Mouse (Mus musculus): ENCODE results near the gene Zfp672. TPM values are rescaled to one million over a fixed set of nuclear protein-coding genes. Genes with fewer than 3 reads are reported as not detected.

The Zfp672 gene
- polyA plus RNA-seq, 1 experiment from 2014 or later: 28.9 TPM

DNA sequence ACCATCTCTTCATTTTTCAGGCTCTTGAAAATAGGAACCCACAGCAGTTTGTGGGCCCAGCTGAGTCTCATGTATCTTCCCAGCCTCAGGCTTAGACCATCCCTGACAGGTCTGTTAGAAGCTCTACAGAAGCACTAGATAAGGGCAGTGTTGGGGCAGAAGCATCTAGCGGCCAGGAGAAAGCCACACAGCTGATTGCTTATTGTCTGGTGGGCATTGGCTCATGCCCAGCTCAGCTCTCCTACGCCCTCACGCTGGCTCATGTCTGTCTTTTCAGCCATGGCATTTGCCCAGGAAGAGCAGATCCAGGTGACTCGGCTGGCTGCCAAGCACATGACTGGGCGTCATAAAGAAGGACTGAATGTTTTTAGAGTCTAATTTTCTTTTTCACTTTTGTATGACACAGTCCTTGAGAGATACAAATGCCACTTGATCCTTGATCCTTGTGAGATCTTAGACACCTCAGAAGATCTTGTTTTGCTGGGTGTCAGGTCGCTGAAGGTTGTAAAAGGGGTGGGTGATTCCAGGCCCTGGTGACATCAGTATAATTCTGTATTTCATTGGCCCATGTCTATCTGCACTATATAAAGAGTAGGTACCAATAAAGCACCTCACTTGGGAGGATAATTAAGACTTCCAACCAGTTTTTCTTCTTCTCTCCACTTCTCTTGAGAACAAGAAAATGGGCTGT, 27.9 kb upstream of the Zfp672 start:
- Histone ChIP-seq H3K4me2 (replicated peaks; ENCODE audit: low read depth, low read length) (no peak overlapping the region), H3K4me3 (ENCODE audit: low read depth, low read length) (no peak overlapping the region), H3K4me1 (replicated peaks; ENCODE audit: control insufficient read depth, insufficient read depth, low read length) (no peaks in the 10 kb centered on the region), H3K27ac (ENCODE audit: low read depth, low read length) (no peak overlapping the region), H3K27me3 (ENCODE audit: control insufficient read depth, insufficient read depth, low read length) (no peaks in the 10 kb centered on the region), H3K9me3 (ENCODE audit: control insufficient read depth, low read length) (no peaks in the 10 kb centered on the region), H3K9ac (ENCODE audit: low read depth, low read length) (no peak overlapping the region), H3K36me3 (ENCODE audit: control insufficient read depth, insufficient read depth, low read length) (no peaks in the 10 kb centered on the region)
- no peak for ATAC-seq (ENCODE audit: low FRiP score)
- 89% methylated on average over 6 of the region's 6 CpGs for WGBS
- no peak for DNase-seq (ENCODE audit: low spot score)

DNA sequence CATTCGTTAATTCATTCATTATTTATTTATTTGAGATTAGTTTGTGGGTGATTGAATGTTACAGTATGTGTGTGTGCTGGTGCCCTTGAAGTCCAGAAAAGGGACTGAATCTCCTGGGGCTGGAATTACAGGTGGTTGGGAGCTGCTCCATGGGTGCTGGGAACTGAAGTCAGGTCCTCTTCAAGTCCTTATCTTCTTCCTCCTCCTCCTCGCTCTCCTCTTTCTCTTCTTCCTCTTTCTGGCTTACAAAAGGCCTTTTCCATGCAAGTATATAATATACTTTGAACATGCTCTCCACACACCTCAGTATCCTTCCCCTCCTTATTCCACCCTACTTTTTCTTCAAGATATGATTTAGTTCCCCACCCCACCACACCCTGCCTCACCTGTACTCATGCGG, 26.9 kb upstream of the Zfp672 start:
- H3K9ac ChIP-seq (ENCODE audit: low read depth, low read length): no peak overlapping the region
- no peak for DNase-seq (ENCODE audit: low spot score)

DNA sequence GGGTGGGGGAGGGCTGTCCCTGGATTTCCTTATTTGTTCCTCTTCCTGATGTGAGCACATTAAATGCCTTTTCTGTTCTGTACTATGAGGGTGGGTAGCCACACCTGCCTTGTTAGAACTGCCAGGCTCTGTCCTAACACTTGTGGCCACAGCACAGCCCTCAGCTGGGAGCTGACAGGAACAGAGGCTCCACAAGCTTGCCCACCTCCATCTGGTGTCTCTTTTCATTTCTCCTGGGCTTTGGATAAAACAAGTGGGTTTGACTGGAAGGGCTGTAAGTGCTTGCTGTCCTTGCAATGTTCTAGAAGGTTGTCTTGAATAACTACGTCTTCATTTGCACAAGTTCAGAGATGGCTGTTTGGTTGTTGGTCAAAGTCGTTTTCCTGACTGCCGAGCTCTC, 24.8 kb upstream of the Zfp672 start:
- 85% methylated on average over 3 of the region's 3 CpGs for WGBS

More for the DNA sequence above, 26.9 kb upstream of the Zfp672 start:
- no peaks in the 10 kb centered on the region for H3K4me1 ChIP-seq (replicated peaks; ENCODE audit: control insufficient read depth, insufficient read depth, low read length)
- no peaks in the 10 kb centered on the region for H3K27me3 ChIP-seq (ENCODE audit: control insufficient read depth, insufficient read depth, low read length)
- H3K9me3 ChIP-seq (ENCODE audit: control insufficient read depth, low read length): no peaks in the 10 kb centered on the region
- no peaks in the 10 kb centered on the region for H3K36me3 ChIP-seq (ENCODE audit: control insufficient read depth, insufficient read depth, low read length)
- no peak for ATAC-seq (ENCODE audit: low FRiP score)
- 91% methylated on average over 3 of the region's 3 CpGs for WGBS
- H3K4me2 ChIP-seq (replicated peaks; ENCODE audit: low read depth, low read length): no peak overlapping the region
- no peak overlapping the region for H3K4me3 ChIP-seq (ENCODE audit: low read depth, low read length)
- H3K27ac ChIP-seq (ENCODE audit: low read depth, low read length): no peak overlapping the region

DNA sequence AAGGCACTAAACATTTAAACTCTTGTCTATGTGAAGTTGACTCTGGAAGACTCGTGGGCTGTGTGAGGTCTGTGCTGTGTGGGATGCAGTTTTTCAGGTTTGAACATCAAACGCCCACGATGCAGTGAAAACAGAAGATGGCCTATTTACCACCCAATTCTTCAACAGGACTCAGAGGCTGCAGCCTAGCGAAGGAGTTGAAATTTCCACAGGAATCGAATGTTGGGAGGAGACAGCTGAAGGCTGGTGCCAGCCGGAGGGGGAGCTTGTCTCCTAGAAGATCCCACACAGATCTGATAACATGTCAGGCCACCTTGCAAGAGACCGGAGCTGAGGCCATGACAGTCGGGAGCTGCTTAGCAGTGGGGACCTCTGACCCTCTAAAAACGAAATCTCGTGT, 24.3 kb upstream of the Zfp672 start:
- no peak overlapping the region for H3K4me3 ChIP-seq (ENCODE audit: low read depth, low read length)
- no peak overlapping the region for H3K27ac ChIP-seq (ENCODE audit: low read depth, low read length)
- 77% methylated on average over 10 of the region's 10 CpGs for WGBS
- DNase-seq (ENCODE audit: low spot score) (no peak), ATAC-seq (ENCODE audit: low FRiP score) (no peak)
- H3K36me3 ChIP-seq (ENCODE audit: control insufficient read depth, insufficient read depth, low read length): no peaks in the 10 kb centered on the region
- H3K9me3 ChIP-seq (ENCODE audit: control insufficient read depth, low read length): no peaks in the 10 kb centered on the region
- no peaks in the 10 kb centered on the region for H3K27me3 ChIP-seq (ENCODE audit: control insufficient read depth, insufficient read depth, low read length)
- no peak overlapping the region for H3K4me2 ChIP-seq (replicated peaks; ENCODE audit: low read depth, low read length)
- H3K9ac ChIP-seq (ENCODE audit: low read depth, low read length): no peak overlapping the region
- H3K4me1 ChIP-seq (replicated peaks; ENCODE audit: control insufficient read depth, insufficient read depth, low read length): no peaks in the 10 kb centered on the region

More for the DNA sequence above, 24.8 kb upstream of the Zfp672 start:
- H3K27ac ChIP-seq (ENCODE audit: low read depth, low read length): no peak overlapping the region
- H3K4me2 ChIP-seq (replicated peaks; ENCODE audit: low read depth, low read length): no peak overlapping the region
- no peaks in the 10 kb centered on the region for H3K27me3 ChIP-seq (ENCODE audit: control insufficient read depth, insufficient read depth, low read length)
- DNase-seq (ENCODE audit: low spot score): no peak
- H3K4me3 ChIP-seq (ENCODE audit: low read depth, low read length): no peak overlapping the region
- ATAC-seq (ENCODE audit: low FRiP score): no peak
- H3K9ac ChIP-seq (ENCODE audit: low read depth, low read length): no peak overlapping the region
- H3K4me1 ChIP-seq (replicated peaks; ENCODE audit: control insufficient read depth, insufficient read depth, low read length): no peaks in the 10 kb centered on the region
- H3K9me3 ChIP-seq (ENCODE audit: control insufficient read depth, low read length): no peaks in the 10 kb centered on the region
- no peaks in the 10 kb centered on the region for H3K36me3 ChIP-seq (ENCODE audit: control insufficient read depth, insufficient read depth, low read length)

DNA sequence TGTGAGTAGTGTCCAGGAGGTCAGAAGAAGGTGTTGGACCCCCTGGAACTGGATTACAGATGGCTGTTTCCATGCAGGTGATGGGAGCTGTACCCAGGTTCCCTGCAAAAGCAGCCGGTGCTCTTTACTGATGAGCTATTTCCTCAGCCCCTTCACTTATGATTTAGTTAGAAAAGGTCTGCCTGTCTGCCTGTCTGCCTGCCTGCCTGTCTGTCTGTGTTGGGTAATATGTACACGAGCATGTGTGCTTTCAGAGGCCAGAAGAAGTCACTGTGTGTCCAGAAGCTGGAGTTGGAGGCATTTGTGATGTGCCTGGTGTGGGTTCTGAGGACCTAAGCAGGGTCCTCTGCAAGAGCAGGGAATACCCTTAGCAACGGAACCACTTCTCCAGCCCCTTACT, 23.6 kb upstream of the Zfp672 start:
- H3K4me1 ChIP-seq (replicated peaks; ENCODE audit: control insufficient read depth, insufficient read depth, low read length): no peaks in the 10 kb centered on the region
- no peaks in the 10 kb centered on the region for H3K36me3 ChIP-seq (ENCODE audit: control insufficient read depth, insufficient read depth, low read length)
- no peak for DNase-seq (ENCODE audit: low spot score)
- 86% methylated on average over 3 of the region's 3 CpGs for WGBS
- no peak for ATAC-seq (ENCODE audit: low FRiP score)
- no peak overlapping the region for H3K27ac ChIP-seq (ENCODE audit: low read depth, low read length)
- no peak overlapping the region for H3K4me3 ChIP-seq (ENCODE audit: low read depth, low read length)
- no peaks in the 10 kb centered on the region for H3K27me3 ChIP-seq (ENCODE audit: control insufficient read depth, insufficient read depth, low read length)
- H3K9ac ChIP-seq (ENCODE audit: low read depth, low read length): no peak overlapping the region
- H3K9me3 ChIP-seq (ENCODE audit: control insufficient read depth, low read length): no peaks in the 10 kb centered on the region
- H3K4me2 ChIP-seq (replicated peaks; ENCODE audit: low read depth, low read length): no peak overlapping the region

DNA sequence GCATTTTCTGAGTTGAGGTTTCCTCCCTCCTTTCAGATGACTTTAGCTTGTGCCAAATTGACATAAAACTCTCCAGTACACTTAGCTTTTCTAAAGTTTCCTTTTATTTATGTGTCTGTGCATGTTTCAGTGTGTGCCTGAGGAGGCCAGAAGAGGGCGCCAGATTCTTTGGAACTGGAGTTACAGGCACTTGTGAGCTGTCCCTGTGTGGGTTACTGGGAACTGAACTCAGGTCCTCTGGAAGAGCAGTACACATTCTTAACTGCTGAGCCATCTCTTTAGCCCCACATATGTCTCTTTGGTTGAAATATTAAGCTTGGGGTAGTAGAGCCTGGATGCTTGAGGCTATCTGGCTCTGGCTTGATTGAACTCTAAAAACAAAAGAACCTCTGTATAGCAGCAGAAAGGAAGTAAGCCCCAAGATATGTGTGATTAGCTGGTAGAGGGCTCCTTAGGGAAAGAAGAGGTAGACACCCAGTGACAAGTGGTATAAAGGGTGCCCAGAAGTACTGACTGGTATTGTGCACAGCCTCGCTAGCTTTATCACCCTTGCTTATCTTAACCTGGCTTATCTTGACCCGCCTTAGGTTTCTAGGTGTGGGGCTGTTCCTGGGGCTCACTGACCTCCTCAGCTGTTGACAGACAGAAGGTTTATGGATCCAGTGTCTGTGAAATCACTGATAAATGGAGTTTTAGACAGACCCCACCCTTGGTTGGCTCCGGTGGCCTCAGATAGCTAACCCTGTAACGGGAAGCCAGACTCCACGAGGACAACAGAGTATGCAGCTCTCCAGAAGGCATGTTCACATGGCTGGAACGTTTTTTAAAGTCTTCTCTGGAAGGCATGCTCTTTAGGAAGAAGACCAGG, 22.8 kb upstream of the Zfp672 start:
- Histone ChIP-seq H3K4me3 (ENCODE audit: low read depth, low read length) (no peak overlapping the region), H3K9ac (ENCODE audit: low read depth, low read length) (no peak overlapping the region), H3K4me1 (replicated peaks; ENCODE audit: control insufficient read depth, insufficient read depth, low read length) (no peaks in the 10 kb centered on the region), H3K36me3 (ENCODE audit: control insufficient read depth, insufficient read depth, low read length) (no peaks in the 10 kb centered on the region), H3K9me3 (ENCODE audit: control insufficient read depth, low read length) (no peaks in the 10 kb centered on the region), H3K27ac (ENCODE audit: low read depth, low read length) (no peak overlapping the region), H3K4me2 (replicated peaks; ENCODE audit: low read depth, low read length) (no peak overlapping the region), H3K27me3 (ENCODE audit: control insufficient read depth, insufficient read depth, low read length) (no peaks in the 10 kb centered on the region)
- DNase-seq (ENCODE audit: low spot score): peak; percentile 24
- ATAC-seq (ENCODE audit: low FRiP score): no peak
- 69% methylated on average over 7 of the region's 7 CpGs for WGBS

DNA sequence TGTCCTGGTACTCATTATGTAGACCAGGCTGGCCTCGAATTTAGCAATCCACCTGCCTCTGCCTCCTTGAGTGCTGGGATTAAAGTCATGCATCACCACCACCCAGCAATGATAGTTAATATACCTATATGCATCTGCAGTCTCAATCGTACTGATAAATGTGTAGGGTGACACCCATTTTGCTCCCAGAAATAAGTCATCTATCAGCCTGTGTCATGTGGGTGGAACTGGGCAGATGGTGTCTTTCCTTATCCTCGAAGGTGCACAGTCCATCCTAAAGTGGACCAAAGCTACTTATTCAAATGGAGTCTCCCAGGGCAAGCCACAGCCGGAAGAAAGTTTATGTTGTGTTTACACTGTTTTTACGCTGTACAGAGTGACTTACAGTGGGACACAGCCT, 21.0 kb upstream of the Zfp672 start:
- H3K4me3 ChIP-seq (ENCODE audit: low read depth, low read length): no peak overlapping the region
- no peaks in the 10 kb centered on the region for H3K9me3 ChIP-seq (ENCODE audit: control insufficient read depth, low read length)
- peaks cover 3% of the 10 kb centered on the region; the same call in 1 of the 2 replicates for H3K36me3 ChIP-seq (ENCODE audit: control insufficient read depth, insufficient read depth, low read length)
- 85% methylated on average over 5 of the region's 5 CpGs for WGBS
- H3K9ac ChIP-seq (ENCODE audit: low read depth, low read length): no peak overlapping the region
- DNase-seq (ENCODE audit: low spot score) (no peak), ATAC-seq (ENCODE audit: low FRiP score) (no peak)
- H3K27ac ChIP-seq (ENCODE audit: low read depth, low read length): no peak overlapping the region
- H3K27me3 ChIP-seq (ENCODE audit: control insufficient read depth, insufficient read depth, low read length): no peaks in the 10 kb centered on the region
- no peak overlapping the region for H3K4me2 ChIP-seq (replicated peaks; ENCODE audit: low read depth, low read length)
- no peaks in the 10 kb centered on the region for H3K4me1 ChIP-seq (replicated peaks; ENCODE audit: control insufficient read depth, insufficient read depth, low read length)

DNA sequence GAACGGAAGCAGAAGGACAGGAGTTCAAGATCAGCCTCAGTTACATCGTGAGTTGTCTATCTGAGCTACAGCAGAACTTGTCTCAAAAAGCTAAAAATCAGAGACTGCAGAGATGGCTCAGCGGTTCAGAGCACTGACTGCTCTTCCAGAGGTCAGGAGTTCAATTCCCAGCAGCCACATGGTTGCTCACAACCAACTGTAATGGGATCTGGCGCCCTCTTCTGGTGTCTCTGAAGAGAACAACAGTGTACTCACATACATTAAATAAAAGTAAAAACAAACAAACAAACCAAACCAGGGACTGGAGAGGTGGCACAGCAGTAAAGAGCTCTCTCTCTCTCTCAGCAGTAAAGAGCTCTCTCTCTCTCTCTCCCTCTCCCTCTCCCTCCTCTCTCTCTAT, 20.5 kb upstream of the Zfp672 start:
- H3K36me3 ChIP-seq (ENCODE audit: control insufficient read depth, insufficient read depth, low read length): peaks cover 7% of the 10 kb centered on the region; the same call in 1 of the 2 replicates
- no peak for DNase-seq (ENCODE audit: low spot score)
- H3K4me3 ChIP-seq (ENCODE audit: low read depth, low read length): no peak overlapping the region
- no peaks in the 10 kb centered on the region for H3K9me3 ChIP-seq (ENCODE audit: control insufficient read depth, low read length)
- WGBS: 75% methylated on average over 4 of the region's 4 CpGs
- H3K27me3 ChIP-seq (ENCODE audit: control insufficient read depth, insufficient read depth, low read length): no peaks in the 10 kb centered on the region
- no peaks in the 10 kb centered on the region for H3K4me1 ChIP-seq (replicated peaks; ENCODE audit: control insufficient read depth, insufficient read depth, low read length)
- H3K4me2 ChIP-seq (replicated peaks; ENCODE audit: low read depth, low read length): no peak overlapping the region
- H3K27ac ChIP-seq (ENCODE audit: low read depth, low read length): no peak overlapping the region
- no peak overlapping the region for H3K9ac ChIP-seq (ENCODE audit: low read depth, low read length)
- no peak for ATAC-seq (ENCODE audit: low FRiP score)

DNA sequence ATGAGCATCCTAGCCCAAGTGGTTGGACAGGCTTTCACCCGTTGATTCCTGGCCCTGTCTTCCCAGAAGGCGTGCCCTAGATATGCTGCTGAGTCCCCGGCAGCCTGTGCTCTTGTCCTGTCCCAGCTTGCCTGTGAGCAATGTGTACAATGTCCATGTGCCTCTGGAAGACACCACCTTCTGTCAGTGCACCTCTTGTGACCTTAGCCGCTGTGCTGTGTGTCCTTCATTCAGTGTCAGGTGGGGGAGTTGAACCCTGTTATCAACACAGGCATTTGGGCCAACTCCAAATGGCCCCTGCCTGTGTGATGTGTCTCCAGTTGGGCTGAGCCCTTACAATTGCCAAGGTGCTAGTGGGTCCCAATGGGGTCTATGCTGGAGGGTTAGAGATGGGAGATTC, 16.6 kb upstream of the Zfp672 start:
- H3K4me1 ChIP-seq (replicated peaks; ENCODE audit: control insufficient read depth, insufficient read depth, low read length): no peaks in the 10 kb centered on the region
- no peak overlapping the region for H3K9ac ChIP-seq (ENCODE audit: low read depth, low read length)
- H3K9me3 ChIP-seq (ENCODE audit: control insufficient read depth, low read length): no peaks in the 10 kb centered on the region
- no peak for DNase-seq (ENCODE audit: low spot score)
- H3K4me3 ChIP-seq (ENCODE audit: low read depth, low read length): no peak overlapping the region
- no peak for ATAC-seq (ENCODE audit: low FRiP score)
- no peak overlapping the region for H3K27ac ChIP-seq (ENCODE audit: low read depth, low read length)
- H3K4me2 ChIP-seq (replicated peaks; ENCODE audit: low read depth, low read length): no peak overlapping the region
- H3K36me3 ChIP-seq (ENCODE audit: control insufficient read depth, insufficient read depth, low read length): peaks cover 7% of the 10 kb centered on the region; the same call in 1 of the 2 replicates
- 95% methylated on average over 4 of the region's 4 CpGs for WGBS
- no peaks in the 10 kb centered on the region for H3K27me3 ChIP-seq (ENCODE audit: control insufficient read depth, insufficient read depth, low read length)
